Mouse (Mus musculus) urinary bladder, postnatal 4 days (tissue): Measurements from ENCODE around the gene Dennd4a.

Source experiments
- DNase-seq, 2 experiments: peaks; one replicate each; pipeline ENCODE4 v3.0.0; 2021 to 2022; ENCODE audit warnings: low spot score in 2 of 2

The Dennd4a gene

DNA sequence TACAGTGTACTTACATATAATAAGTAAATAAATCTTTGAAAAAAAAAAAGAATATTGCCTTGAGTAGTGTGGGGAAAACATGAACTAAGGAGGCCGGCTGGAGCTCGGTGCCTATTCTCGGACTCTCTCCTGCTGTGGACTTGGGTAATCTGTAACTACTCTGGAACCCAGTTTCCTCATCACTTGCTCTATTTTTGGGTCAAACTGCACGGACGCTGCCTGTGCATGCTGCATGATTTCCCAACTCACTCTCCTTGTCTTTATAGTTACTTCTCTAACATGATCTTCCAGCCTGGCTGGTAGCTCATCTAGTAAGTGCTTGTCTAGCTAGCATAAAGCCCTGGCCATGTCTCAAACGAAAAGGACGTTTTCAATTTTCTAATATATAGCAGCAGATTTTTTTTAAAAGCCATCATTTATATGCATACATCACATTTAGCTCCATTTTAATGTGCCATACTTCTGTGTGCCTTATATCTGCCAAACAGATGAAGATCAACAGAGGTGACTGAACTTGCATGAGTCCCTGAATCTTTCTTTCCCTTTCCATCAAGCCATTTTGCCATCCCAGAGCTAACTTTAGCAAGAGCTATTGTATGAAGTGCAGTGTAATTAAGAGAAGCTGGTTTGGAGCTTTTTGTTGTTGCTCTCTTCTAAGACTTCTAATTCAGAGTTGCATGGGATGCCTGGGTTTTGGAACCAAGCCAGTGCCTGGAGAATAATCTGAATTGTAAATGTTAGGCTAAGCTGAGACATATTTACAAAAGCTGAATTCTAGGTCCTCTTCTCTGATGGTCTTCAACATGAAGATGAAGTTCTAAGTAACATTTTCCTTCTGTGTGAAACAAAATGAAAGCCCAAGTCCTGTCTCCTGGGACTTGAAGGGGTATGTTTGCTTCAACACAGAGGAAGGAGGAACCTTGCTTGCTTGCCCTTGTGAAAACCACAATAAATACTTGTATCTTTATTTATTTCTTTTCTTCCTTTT lies 20.2 kb upstream of the Dennd4a start:
- DNase-seq = no peak

DNA sequence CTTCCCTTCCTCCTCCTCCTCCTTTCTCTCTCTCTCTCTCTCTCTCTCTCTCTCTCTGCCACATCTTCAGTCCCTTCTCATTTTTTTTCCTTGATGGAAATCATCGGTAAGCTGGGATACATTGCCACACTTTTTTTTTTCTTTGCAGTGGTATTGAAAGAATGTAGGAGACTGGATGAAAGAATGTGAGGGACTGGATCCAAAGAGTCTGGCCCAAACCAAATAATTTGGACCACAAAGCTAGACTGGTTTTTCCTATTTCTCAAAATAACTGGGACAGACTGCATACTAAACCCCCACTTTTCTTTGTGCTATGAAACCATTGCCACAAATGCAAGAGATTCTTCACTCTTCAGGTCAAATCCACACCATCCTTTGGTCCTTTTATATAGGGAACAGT lies 19.5 kb upstream of the Dennd4a start:
- no peak for DNase-seq

DNA sequence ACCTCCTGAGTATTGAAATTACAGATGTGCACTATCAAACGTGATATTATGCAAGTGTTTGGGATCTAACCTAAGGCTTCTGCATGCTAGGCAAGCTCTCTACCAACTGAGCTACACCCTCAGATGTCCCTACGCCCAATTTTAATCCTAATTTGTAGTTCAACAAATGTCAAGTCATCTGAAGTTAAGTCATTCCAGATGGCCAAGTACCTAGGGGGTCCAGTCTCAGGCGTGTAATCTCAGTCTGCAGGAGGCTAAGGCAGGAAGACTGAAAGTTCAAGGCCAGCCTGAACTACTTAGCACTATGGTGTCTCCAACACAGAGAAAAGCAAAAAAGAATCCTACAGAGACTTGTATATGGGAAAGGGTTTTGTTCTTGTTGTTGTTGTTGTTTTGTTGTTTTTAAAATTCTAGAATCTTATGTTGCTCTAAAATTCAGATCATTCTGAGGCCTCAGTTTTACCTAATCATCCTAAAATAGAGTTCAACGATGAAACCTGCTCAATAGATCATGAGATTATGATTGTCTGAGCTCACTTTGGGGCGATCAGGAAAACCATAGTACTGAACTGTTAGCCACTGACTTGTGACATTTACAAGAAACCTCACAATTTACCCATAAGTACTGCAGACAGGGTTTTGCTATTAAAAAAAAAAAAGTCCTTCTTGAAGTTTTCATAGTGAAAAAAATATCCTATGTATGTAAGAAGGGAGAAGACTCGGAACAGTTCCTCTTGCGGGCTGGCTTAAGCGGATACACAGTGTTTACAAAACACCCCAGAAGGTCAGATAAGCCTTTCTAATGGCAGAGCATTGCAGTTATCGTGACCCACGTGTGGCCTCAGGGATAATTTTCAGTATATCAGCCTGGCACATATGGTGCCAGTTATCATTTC lies 18.5 kb upstream of the Dennd4a start:
- no peak for DNase-seq

DNA sequence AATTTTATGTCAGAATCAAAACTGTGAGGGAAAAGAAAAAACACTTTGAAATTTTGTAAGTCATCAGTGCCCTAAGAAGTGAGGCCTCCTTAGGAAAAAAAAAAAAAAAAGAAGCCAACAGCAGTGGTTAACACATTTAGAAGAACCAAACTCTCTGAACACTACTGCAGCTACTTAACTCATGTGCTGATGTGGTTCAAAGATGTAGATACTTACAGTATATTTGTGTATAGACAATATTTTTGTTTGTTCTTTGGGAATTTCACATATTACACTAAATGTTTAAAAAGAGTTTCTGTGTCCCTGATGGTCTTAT lies 17.9 kb upstream of the Dennd4a start:
- no peak for DNase-seq

DNA sequence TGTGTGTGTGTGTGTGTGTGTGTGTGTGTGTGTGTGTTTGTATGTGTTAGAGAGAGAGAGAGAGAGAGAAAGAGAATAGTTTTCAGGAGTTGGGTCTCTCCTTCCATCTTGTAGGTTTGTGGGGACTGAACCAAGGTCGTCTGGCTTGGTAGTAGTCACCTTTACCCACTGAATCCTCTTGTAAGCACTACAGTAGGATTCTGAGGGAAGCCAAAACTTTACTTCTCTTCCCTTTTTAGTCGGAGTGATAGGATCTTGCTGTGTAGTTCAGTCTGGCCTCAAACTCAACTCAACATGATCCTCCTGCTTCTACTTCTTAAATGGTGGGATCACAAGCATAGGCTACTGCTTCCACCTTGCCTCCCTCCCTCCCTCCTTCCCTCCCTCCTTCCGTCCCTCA lies 17.3 kb upstream of the Dennd4a start:
- no peak for DNase-seq

DNA sequence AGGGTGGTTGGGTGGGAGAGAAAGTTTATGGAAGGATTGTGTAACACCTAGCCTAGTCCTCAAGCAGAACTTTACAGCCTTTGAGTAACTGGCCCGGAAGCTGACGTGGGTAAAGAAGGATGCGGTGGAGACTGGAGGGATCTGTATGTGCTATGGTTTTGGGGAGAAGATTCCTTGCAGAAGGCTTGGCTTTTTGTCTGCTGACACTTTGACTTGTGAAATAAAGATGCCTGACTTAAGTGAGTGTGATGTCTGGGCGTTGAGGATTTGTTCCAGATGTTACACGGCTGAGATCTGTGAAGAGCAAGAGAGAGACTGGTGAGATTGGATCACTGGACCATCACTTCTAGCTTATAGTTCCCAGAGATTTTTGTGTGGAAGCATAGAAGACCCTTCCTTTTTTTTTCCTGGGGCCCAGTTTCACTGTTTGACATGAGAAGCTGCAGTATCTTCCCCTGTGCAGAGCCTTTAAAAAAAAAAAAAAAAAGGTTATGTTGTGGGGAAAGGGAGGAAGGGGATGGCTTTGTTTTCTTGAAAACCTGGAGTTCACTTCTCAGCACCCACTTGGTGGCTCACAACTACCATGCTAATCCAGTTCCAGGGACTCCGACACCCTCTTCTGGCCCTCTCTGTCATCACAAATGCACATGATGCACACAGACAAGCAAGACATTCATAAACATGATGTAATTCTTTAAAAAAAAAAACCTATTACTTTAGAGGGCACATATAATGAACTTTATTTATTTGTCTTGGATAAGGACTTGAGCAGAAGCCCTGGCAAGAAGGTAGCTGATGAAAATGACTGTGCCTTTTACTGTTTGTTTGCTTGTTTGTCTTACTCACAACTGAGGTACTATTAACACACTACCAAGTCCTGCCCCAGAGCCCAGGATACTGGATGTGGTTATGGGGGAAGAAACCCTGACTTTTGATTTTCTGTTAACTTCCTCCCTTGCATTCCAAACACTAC lies 16.4 kb upstream of the Dennd4a start:
- no peak for DNase-seq

DNA sequence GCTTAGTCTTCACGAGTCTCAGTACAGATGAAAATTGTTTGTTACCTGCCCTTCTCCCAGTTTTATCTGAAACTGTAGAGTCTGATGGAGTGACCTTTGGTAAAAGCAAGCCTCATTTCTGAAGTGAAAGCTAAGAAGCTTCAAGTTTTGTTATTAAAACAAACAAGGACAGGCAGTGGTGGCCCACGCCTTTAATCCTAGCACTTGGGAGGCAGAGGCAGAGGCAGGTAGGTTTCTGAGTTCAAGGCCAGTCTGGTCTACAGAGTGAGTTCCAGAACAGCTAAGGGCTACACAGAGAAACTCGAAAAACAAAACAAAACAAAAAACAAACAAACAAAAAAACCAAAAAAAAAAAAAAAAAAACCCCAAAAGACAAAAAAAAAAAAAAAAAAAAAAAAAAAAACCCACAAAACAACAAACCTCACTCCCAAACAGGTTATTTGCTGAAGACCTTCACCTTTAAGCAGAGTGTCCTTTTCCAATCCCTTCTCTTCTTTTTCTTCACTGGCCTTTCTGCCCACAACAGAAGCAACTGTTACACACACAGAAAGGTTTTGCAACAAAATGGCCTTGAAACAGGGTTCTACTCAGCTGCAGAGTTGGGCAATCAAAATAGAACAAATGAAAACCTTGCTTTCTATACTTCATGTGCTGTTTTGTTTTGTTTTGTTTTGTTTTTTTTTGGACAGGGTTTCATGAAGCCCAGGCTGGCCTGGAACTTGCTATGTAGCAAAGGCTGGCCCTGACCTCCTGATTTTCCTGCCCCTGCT lies 15.1 kb upstream of the Dennd4a start:
- DNase-seq = no peak

DNA sequence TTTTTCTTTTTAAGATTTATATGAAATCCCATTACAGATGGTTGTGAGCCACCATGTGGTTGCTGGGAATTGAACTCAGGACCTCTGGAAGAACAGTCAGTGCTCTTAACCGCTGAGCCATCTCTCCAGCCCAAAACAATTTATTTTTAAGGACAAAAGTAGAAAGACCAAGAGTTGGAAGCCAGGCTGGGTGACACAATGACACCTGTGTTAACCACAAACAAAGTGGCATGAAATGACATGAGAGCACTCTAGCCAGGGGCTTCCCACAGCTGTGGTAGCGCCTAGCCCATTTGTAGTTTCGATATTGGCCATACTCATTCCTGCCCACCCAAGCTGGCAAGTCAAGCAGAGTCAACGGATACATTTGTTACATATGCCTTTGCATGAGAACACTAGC lies 13.7 kb upstream of the Dennd4a start:
- no peak for DNase-seq

DNA sequence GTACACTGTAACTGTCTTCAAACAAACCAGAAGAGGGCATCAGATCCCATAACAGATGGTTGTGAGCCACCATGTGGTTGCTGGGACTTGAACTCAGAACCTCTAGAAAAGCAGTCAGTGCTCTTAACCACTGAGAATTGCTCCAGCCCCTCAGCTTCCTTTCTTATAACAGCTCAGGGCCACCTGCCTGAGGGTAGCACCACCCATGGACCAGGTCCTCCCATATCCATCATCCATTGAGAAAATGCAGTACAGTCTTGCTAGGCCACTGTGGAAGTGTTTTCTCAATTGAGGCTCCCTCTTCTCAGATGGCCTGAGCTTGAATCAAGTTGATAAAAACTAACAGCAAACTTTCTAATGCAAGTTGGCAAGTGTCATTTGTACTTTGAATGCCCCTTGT lies 13.0 kb upstream of the Dennd4a start:
- no peak for DNase-seq

DNA sequence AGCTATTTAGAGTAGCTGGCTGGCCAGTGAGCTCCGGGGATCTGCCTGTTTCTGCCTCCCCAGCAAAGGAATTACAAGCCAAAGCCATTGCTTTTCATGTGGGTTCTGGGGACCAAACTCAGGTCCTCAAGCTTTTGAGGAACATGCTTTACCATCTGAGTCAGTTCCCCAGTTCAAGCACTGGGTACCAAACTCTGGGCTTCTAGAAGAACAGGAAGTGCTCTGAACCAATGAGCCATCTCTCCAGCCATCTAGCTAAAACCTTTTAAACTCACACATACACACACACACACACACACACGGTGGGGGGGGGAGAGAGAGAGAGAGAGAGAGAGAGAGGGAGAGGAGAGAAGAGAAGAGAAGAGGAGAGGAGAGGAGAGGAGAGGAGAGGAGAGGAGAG lies 12.3 kb upstream of the Dennd4a start:
- DNase-seq = no peak

DNA sequence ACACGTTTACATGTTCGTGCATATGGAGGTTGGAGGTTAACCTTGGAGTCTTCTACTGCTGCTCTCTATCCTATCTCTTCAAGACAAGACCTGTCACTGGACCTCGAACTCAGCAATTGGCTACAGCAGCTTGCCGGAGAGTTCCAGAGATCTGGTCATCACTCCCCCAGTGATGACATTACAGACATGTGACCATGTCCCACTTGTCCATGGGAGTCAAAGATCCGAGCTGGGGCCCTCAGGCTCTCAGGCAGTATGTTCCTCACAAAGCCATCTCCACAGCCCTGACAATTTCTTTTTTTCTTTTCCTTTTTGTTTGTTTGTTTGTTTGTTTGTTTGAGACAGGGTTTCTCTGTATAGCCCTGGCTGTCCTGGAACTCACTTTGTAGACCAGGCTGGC lies 11.6 kb upstream of the Dennd4a start:
- no peak for DNase-seq

DNA sequence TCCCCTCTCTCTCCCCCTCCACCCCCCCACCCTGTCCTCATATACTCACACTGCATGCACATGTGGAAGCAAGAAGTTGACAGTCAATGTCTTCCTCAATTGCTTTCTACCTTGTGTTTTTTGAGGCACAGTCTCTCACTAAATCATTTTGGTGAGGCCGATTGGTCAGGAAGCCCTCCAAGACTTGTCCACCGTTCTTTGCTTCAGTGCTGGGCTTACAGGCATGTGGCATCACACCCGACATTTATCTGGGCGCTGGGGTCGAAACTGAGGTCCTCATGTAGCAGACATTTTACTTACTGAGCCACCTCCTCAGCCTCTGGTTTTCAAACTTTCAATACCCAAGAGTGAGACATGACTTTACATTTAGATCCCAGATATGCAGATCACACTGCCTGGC lies 8.6 kb upstream of the Dennd4a start:
- no peak for DNase-seq

DNA sequence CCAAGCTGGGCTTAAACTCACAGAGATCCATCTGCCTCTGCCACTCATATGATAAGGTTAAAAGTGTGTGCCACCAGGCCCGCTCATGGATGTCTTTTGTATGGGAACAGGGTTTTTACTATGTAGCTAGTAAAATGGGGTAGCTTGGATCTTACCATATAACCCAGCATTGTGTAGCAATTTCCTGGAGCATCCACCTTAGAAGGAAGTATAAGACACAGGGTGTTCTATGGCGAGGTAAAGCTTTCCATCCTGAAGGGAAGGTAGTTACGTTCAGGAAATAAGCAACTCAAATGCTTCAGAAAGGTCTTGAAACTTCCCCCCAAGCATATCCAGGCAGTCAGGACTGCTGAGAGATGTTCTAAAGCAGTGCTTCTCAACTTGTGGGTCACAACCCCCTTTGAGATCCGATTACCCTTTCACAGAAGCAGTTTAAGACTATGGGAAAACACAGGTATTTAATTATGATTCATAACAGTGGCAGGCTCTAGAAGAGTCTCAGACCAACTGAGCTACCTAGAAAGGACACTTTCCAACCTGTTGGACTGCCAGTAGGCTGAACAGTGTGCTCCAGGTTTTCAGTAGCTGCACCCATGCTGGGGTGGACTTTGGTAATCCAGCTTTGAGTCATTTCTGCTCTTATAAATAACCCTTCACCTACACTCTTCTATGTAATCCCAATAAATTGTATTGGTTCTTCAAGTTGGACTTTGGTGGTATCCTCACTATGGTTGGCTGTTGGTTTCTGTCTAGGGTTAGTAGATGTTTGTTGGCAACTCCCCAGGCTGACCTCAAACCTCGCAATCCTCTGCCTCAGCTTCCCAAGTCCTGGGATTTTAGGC lies 7.5 kb upstream of the Dennd4a start:
- no peak for DNase-seq

DNA sequence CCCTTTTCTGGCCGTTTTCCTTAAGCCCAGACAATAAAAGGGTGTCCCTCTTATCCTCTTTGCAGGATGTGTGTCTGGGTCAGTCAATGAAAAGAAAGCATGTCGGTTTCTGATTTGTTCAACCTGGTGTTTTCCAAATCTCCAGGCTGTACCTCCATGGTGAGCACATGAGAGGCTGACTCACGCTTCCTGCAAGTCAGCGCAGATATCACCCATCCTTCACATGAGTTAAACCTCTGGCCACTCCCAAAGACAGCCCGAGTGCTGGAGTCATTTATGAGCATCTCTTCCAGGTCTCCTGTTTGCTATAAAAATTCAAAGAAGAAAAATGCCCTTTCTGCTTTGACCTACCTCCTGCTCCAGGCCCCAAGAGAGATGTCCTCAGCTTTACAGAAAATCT lies 5.3 kb upstream of the Dennd4a start:
- no peak for DNase-seq

DNA sequence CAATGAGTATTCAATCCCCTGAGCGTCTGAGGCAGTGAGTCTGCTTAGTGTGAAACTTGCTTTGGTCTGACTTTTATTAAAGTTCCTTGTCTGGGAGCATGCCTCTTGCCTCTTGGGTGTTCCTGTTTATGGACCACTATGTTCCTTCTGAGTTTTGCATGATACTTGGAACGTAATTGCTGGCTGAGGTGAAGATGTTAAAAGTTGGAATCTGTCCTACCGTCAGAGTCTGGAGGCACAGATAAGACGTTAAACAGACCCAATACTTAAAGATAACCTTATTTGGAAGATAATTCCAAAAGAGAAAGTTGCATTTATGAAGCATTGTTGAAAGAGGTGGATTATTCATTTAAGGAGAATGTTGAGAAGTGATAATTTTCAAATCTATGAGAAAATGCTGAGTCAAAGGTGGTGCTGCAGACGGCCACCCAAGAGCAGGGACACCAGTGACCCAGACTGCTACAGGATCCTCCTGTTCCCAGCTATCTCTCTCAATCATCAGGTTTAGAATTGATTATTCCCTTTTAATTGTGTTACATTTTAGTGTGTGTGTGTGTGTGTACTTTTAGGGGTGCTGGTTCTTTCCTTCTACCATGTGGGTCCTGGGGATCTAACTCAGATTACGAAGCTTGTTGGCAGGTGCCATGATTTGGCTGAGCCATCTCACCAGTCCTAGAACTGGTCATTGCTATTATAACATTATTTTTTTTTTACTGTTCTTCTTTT lies 4.6 kb upstream of the Dennd4a start:
- DNase-seq = no peak

DNA sequence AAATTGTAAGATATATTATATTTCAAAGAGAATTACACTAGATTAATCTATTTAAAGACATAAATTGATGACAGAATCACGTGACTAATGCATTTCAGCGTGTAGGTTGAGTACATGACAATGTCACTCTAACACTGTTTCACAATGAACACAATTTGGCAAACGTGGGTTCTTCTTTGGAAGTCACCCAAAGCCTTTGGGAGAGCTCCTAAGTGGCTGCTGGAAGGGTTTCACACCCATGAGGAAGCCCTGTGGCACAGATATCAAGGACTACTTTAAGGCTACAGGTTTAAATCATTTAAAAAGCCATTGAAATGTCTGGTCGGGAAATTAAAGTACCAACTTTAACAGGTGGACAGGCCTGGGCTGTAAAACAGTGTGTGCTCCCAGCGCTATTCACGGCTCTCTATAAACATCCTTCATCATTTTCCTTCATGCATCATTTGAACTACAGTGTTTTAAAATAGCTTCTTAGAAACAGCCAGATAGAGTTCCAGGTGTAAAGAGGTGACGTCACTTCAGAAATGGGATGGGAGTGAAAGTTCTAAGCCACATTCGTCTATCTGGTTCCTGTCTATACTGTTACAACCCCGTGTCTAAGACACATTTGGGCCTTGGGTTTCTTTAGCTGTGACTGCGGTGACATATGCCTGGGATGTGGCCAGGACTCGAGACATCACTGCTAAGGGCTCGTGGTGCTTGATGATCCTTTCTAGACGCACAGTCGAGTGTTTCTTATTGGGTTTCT lies 3.9 kb upstream of the Dennd4a start:
- no peak for DNase-seq

DNA sequence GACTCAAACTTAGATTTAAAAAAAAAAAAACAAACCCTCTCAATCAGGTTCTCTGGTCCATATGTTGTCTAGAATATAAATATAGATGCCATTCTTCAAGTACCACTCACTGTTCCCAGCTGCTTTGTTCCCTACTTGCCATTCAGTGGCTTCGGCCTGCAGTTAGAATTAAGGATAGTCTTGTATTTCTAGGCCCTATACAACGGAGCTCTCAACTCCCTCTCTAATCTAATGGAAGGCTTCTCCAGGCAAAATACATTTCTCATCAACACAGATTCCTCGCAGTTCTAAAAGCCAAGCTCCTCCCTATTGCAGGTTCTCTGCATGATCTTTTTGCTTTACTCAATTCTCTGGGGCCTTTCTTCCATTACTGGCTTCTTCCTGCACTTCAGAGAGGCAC lies 1.3 kb upstream of the Dennd4a start:
- no peak for DNase-seq
